Mouse (Mus musculus): ENCODE results near the gene Slc36a1.

Gene Slc36a1

GRCm38 (mm10) chr11:55209032-55209431, 4.9 kb downstream of the Slc36a1 start:
- no peak for DNase-seq (ENCODE audit: low spot score)

DNA sequence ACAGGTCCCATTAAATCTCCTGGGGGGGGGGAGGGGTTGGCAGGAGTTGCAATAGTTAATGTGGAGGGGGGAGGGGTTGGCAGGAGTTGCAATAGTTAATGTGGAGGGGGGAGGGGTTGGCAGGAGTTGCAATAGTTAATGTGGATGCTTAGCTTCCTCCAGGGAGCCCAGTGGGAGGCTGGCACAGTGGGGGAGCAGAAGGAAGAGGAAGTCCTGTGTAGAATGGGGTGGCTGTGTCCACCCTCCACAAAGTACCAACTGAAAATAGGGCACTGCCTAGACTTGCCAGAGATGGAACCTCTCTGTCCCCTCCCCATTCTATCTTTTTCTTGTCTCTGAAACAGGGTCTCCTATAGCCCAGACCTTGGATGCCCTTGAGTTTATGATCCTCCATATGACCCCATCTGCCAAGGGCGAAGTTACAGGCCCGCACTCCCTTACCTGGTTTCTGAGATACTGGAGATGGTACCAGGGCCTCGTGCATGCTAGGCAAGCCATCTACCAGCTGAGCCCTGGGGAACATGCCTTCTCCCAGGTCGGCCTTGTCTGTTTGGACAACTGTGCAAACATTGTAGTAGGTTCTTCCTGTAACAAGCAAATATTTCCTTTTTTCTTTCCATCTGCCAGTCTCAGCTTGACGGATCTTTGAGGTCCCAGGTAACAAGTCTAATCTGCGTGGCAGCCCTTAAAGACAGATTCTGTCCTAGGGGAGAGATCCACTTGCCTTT, 5.6 kb downstream of the Slc36a1 start:
- DNase-seq (ENCODE audit: low spot score), result no peak

DNA sequence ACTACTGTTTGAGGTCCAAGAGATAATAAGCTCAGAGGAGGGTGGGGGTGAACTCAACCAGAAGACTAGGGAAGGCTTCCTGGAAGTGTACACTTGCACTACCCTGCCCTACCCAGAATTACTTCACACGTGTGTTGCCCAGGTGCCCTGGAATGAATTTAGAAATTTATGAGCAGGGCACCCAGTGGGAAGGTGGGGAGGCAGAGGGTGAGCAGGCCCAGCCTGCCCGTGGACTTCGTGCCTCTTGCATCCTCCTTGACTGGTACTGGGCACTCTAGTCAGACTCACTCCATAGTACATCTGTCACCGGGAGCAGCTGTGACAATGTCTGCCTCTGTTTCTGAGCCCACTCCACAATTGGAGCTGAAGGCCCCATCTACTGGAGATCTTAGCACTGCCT, 9.4 kb downstream of the Slc36a1 start:
- no peak for DNase-seq (ENCODE audit: low spot score)

GRCm38 (mm10) chr11:55214161-55214560, 10.0 kb downstream of the Slc36a1 start:
- DNase-seq (ENCODE audit: low spot score), result no peak

DNA sequence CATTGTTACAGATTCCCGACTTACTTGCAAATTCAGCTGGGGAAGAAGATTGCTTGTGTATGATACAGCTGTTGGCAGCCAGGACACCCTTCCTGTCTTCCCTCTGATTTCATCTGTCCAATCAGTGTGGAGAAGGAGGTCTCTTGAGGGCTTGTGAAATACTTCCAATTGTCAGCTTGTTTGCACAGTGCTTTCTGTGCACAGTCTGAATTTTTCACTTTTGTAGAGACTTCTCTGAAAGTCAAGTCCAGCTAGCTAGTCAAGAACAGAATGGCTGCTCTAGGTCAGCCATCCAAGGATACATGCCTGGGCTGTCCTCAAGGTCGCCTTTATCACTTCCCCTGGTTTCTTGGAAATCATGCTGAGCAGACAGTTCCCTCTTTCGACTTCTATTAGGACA, 10.8 kb downstream of the Slc36a1 start:
- DNase-seq (ENCODE audit: low spot score), result no peak

DNA sequence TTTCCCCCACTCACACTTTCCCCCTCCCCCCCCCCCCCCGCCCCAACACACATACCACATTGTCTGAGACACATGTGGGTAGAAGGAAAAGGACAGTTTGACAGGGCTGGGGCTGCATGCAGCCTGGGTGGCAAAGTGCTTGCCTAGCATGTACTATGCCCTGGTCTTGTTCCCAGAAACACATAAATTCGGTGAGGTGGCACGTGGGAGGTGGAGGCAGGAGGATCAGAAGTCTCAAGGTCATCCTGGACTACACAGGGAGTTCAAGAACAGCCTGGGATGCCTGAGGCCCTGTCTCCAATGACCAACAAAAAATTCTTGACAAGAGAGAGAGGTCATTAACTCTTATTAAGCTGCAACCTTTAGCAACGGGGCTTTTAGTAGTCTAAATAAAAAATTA, 11.9 kb downstream of the Slc36a1 start:
- DNase-seq (ENCODE audit: low spot score), result no peak

DNA sequence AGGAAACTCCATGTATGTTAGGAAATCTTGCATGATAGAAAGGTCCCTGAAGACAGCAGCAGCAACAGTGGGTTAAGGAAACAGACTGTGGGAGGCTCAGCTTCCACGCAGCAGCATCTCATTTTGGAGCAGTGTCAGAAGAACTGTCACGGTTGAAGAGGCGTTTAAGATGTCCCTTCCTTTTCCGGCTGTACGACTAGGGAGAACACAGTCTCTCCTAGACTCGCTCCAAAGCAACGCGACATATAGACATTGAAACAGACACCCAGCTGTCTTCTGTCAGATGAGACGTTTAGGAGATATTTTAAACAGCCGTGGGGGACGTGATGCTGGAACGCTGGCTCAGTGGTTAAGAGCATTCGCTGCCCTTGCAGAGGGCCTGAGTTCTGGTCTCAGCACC, 12.7 kb downstream of the Slc36a1 start:
- no peak for DNase-seq (ENCODE audit: low spot score)

GRCm38 (mm10) chr11:55217418-55217817, 13.3 kb downstream of the Slc36a1 start:
- no peak for DNase-seq (ENCODE audit: low spot score)

GRCm38 (mm10) chr11:55217880-55218279, 13.7 kb downstream of the Slc36a1 start:
- no peak for DNase-seq (ENCODE audit: low spot score)

DNA sequence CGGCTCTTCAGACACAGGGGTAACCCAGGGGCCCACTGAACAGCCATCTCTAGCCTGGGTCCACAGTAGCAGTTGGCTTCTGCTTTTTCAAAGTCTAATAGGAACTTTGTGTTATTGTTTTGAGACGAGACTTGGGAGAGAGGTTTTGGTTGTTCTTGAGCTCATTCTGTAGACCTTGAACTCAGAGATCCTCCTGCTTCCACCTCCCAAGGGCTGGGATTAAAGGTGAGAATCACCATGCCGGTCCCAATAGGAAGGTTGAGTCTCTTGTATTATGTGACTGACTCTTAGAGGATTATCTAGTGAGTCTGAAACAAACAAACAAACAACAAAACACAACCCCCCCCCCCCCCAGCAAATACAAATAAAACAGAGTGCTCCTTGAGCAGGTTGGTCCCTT, 14.3 kb downstream of the Slc36a1 start:
- no peak for DNase-seq (ENCODE audit: low spot score)

GRCm38 (mm10) chr11:55221306-55221705, 17.2 kb downstream of the Slc36a1 start:
- no peak for DNase-seq (ENCODE audit: low spot score)

DNA sequence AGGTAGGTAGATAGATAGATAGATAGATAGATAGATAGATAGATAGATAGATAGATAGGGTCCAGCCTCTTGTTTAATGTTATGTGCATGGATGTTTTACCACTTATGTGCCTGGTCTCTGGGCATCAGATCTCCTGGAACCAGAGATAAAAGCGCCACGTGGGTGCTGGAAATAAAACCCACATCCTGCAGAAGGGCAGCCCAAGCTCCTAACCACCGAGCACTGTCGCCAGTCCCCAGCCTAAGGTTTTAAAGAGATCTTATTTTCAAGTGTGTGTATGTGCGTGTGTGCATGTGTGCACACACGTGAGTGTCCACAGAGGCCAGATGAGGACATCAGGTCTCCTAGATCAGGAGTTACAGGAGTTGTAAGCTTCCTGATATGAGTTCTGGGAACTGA, 26.9 kb downstream of the Slc36a1 start:
- DNase-seq (ENCODE audit: low spot score), result no peak

- no peak for DNase-seq (ENCODE audit: low spot score)
Observed at GRCm38 (mm10) chr11:55234288-55234687, 30.1 kb downstream of the Slc36a1 start.

GRCm38 (mm10) chr11:55234791-55235190, 30.6 kb downstream of the Slc36a1 start:
- DNase-seq (ENCODE audit: low spot score), result no peak

DNA sequence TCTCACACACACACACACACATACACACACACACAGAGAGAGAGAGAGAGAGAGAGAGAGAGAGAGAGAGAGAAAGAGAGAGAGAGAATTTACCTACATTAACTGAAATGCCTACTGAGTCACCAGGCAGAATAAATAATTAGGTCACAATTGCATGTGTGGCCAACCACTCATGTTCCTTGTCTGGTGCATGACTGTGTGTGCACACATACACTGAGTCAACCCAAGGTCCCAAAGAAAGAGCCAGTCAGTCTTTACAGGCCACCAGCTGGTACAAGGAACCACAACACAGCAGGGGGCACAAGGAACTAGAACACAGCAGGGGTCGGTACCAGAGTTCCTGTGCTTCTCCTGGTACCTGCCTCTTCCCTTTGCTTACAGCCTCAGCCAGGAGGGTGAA, 32.7 kb downstream of the Slc36a1 start:
- no peak for DNase-seq (ENCODE audit: low spot score)

- no peak for DNase-seq (ENCODE audit: low spot score)
Observed at GRCm38 (mm10) chr11:55239496-55239895, 35.3 kb downstream of the Slc36a1 start.

DNA sequence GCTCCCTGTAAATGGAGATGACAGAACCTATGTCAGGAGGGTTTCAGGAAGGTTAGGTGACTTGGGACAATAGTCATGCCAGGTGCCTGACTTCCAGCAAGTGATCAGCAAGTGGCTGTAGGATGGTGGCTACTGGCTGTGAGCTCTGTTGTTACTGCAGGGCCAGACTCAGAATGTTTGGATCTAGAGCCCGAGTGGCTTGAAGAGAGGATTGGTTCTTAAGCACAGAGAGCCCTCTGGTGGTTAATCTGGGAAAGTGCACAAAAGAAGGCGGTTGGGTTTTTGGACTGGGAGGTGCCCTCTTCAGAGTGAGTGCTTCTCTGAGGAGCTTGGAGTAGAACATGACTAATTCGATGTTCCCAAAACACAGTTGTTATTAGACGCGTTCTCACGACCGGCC, 36.4 kb downstream of the Slc36a1 start:
- peak; percentile 54 for DNase-seq (ENCODE audit: low spot score)

DNA sequence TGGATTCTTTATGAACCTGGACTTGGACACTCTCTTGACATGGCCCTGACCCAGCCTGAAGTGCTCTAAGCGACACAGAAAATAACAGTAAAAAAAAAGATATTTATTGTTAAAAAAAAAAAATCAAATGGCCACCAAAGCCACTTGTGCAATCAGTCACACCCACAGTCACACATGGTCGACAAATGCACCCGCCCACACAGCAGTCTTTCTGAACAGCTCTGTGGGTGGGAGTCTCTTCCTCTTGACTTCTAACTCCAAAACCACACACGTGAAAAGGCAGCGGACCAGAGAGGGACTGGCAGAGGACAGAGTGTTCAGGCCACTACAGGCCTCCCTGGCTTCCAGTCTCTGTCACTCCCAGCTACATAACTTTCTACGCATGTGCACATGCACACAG, 46.4 kb downstream of the Slc36a1 start:
- no peak for DNase-seq (ENCODE audit: low spot score)

GRCm38 (mm10) chr11:55253391-55253790, 49.2 kb downstream of the Slc36a1 start:
- no peak for DNase-seq (ENCODE audit: low spot score)

GRCm38 (mm10) chr11:55261105-55261504, 57.0 kb downstream of the Slc36a1 start:
- no peak for DNase-seq (ENCODE audit: low spot score)

DNA sequence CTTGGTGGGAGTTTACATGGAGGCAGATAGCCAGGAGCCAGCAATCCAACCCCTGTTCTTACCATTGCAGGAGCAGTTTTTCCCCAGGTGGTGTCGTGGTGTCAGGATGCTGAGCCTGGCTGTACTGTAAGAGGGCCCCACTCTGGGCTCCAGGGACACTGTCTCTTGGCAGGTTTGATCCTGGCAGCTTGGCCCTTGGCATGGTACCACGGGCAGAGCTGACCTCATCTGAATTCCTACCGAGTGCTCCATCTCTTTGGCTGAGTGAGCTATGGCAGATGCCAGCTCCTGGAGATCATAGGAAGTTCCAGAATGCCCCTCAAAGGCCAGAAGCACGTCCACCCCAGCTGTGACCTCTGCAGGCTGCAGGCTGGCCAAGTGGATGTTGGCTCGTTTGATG, 57.9 kb downstream of the Slc36a1 start:
- no peak for DNase-seq (ENCODE audit: low spot score)

DNA sequence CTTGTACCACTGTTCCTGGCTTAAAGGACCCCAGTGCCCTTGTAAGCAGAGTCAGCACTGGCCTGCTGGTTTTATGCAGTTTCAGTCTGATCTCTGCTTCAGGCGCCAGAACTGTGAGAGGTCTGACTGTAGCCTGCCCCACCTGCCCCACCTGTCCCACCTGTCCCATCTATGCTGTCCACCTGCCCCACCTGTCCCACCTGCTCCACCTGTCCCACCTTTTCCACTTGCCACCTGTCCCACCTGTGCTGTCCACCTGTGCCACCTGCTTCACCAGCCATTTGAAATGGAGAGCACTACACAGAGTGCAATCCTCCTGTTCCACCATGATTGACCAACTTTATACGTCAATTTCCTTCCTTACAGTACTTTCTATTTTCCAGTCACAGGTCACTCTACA, 60.2 kb downstream of the Slc36a1 start:
- DNase-seq (ENCODE audit: low spot score), result no peak

- DNase-seq (ENCODE audit: low spot score), result no peak
Observed at GRCm38 (mm10) chr11:55265647-55266046, 61.5 kb downstream of the Slc36a1 start.

- no peak for DNase-seq (ENCODE audit: low spot score)
Observed at GRCm38 (mm10) chr11:55268580-55268979, 64.4 kb downstream of the Slc36a1 start.

Measured in urinary bladder, postnatal 25 days (tissue).